Mouse (Mus musculus) C2C12 (cell line): ENCODE results near the gene Ly6g6d. TPM values are rescaled to one million over a fixed set of nuclear protein-coding genes. Genes with fewer than 3 reads are reported as not detected.

Experiments
- H3K27me3 ChIP-seq: one replicate; pipeline ENCODE4 v1.6.1; 2011; ENCODE audit not compliant: control insufficient read depth, insufficient read depth, insufficient read length
- H3K36me3 ChIP-seq: one replicate; pipeline ENCODE4 v1.6.1; 2011; ENCODE audit not compliant: control insufficient read depth, insufficient read depth
- H3K4me3 ChIP-seq: one replicate; pipeline ENCODE4 v1.5.1; 2011; ENCODE audit warnings: mild to moderate bottlenecking, control low read depth; ENCODE audit not compliant: poor library complexity, insufficient read depth, severe bottlenecking
- H3K79me2 ChIP-seq: one replicate; pipeline ENCODE4 v1.6.1; 2011; ENCODE audit not compliant: control insufficient read depth, insufficient read depth
- H3K79me3 ChIP-seq: one replicate; pipeline ENCODE4 v1.6.1; 2011; ENCODE audit warnings: low read depth, control low read depth
- H3ac ChIP-seq: one replicate; pipeline ENCODE3; 2011; ENCODE audit warnings: low read depth; ENCODE audit not compliant: control insufficient read depth, insufficient read length
- CEBPB ChIP-seq: IDR thresholded peaks from one replicate; pipeline ENCODE4 v1.6.1; 2011; ENCODE audit warnings: low read depth, mild to moderate bottlenecking, control low read depth, moderate library complexity
- CTCF ChIP-seq: IDR thresholded peaks from one replicate; pipeline ENCODE4 v1.5.1; 2011; ENCODE audit not compliant: control insufficient read depth, insufficient read depth, insufficient read length
- FOSL1 ChIP-seq: IDR thresholded peaks from one replicate; pipeline ENCODE4 v1.8.0; 2011; ENCODE audit warnings: mild to moderate bottlenecking, low read length; ENCODE audit not compliant: poor library complexity, insufficient read depth, severe bottlenecking
- MAX ChIP-seq: IDR thresholded peaks from one replicate; pipeline ENCODE4 v1.6.1; 2011; ENCODE audit warnings: mild to moderate bottlenecking, control low read depth
- MYOD1 ChIP-seq: IDR thresholded peaks from one replicate; pipeline ENCODE4 v1.6.1; 2011; ENCODE audit warnings: low read depth; ENCODE audit not compliant: control insufficient read depth, insufficient read length
- MYOG ChIP-seq: IDR thresholded peaks from one replicate; pipeline ENCODE4 v1.6.1; 2011; ENCODE audit not compliant: control insufficient read depth, insufficient read length; ENCODE audit errors: extremely low read depth
- USF1 ChIP-seq: IDR thresholded peaks from one replicate; pipeline ENCODE4 v1.6.1; 2011; ENCODE audit warnings: low read depth, mild to moderate bottlenecking, control low read depth, moderate library complexity
- polyA plus RNA-seq: library from polyadenylated mRNA; unstranded; fragments of >200 nt; fragmentation: generic; extraction: Trizol; gene quantifications from one replicate; pipeline ENCODE4 v1.2.1, GENCODE M21; 2012; ENCODE audit warnings: missing spikeins

Gene Ly6g6d
- polyA plus RNA-seq, 1 experiment, result not detected

GRCm38 (mm10) chr17:35068213-35068914, 9.5 kb downstream of the Ly6g6d start:
- Histone ChIP-seq H3K36me3 (no peaks in the 10 kb centered on the region), H3K79me2 (no peaks in the 10 kb centered on the region), H3K79me3 (no peaks in the 10 kb centered on the region), H3K27me3 (peaks cover 3% of the 10 kb centered on the region), H3K4me3 (no peak overlapping the region), H3ac (no peak overlapping the region)
- TF ChIP-seq MAX, result no peak
- no peak for TF ChIP-seq MYOD1
- no peak for TF ChIP-seq MYOG

- TF ChIP-seq MAX, result no peak
- TF ChIP-seq FOSL1, result no peak
- TF ChIP-seq MYOD1, result no peak
- no peak for TF ChIP-seq CTCF
- no peak for TF ChIP-seq MYOG
- TF ChIP-seq CEBPB, result no peak
- no peak for TF ChIP-seq USF1
- H3K4me3 ChIP-seq, result no peak within 1 kb of the TSS
Measured at GRCm38 (mm10) chr17:35066084-35066483, 11.8 kb downstream of the Ly6g6d start, which contains the start of gene Mpig6b. Mpig6b (minus strand) TSS chr17:35066184.

DNA sequence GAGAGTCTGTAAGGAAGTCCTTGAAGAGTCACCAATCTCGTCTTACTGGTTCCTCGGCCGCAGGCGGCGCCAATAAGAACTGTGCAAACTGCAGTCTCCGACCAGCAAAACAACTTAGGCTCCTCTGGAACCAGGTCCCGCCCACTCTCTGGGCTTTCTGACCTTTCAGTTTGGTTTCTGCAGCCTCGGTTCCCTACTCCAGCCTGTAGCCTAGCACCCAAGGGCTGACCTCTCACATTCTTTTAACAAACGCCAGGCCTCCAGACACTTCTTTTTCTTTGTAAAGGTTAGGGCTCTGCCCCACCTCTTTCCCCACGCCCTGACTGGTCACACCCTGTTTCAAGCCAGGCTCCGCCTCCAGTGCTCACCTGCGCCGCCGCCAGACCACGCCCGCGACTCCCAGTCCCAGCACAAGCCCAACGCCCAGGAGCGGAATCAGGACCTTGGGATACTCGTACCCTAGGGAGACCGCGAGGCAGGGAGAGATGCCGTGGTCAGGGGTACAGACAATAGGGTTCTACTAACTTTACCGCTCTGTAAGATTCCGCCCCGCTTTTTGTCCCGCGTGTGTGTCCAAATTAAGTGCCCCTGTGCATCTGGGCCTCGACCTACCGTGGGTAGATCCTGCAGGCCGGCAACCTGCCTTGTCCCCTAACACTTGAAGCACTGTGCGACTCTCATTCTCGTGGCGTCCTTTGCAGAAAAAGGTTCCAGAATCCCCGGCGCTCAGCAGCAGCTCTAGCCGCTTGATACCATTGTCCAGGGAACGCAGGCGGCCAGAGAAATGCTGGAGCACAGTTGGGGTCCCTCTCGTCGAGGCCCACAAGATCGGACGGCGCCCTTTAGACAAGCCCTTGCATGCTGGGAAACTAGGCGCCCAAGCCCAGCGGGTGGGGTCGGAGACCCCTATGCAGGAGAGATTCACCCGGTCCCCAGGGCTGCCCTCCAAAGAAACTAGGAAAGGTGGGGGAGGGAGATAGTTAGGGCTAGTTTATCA, 12.6 kb downstream of the Ly6g6d start, which contains the start of gene Ly6g6c:
Gene Ly6g6c, plus strand, starts transcription at position 438 of the 997 bp plus-strand sequence.
- no peaks in the 10 kb centered on the region for H3K79me2 ChIP-seq
- H3K36me3 ChIP-seq, result peaks cover 16% of the 10 kb centered on the region
- no peaks in the 10 kb centered on the region for H3K27me3 ChIP-seq
- TF ChIP-seq CEBPB (no peak), MAX (no peak), USF1 (no peak), FOSL1 (no peak), CTCF (no peak), MYOD1 (no peak), MYOG (no peak)
- H3ac ChIP-seq, result no peak within 1 kb of the TSS
- H3K79me3 ChIP-seq, result no peaks in the 10 kb centered on the region
- H3K4me3 ChIP-seq, result no peak within 1 kb of the TSS

More at GRCm38 (mm10) chr17:35066084-35066483, 11.8 kb downstream of the Ly6g6d start, which contains the start of gene Mpig6b:
- Histone ChIP-seq H3K79me3 (no peaks in the 10 kb centered on the region), H3K79me2 (no peaks in the 10 kb centered on the region), H3K36me3 (peaks cover 7% of the 10 kb centered on the region), H3ac (no peak within 1 kb of the TSS), H3K27me3 (peaks cover 3% of the 10 kb centered on the region)

DNA sequence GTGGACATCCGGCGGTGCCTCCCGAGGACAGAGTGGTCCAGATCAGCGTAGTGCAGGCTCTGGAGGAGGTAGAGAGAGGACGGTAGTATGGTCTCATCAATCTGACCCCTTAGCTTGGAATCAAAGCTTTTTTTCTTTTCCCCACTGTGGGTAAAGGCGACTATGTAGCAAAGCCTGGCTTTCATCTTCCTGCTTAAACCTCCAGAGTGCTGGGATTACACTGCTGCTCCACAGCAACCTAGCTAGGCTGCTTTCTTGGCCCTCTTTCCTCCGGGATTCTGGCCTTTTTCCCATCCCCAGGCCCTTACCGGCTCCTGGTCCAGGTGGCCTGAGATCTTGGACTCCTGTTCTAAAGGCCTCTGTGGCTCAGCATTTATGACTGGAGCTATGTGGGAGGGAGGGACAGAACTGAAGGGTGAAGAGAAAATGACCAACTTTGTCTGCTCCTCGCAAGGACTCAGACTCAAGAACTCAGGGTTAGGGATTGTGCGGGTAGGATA, 13.4 kb downstream of the Ly6g6d start:
- no peaks in the 10 kb centered on the region for H3K79me3 ChIP-seq
- no peak overlapping the region for H3K4me3 ChIP-seq
- H3K36me3 ChIP-seq, result peaks cover 17% of the 10 kb centered on the region
- H3ac ChIP-seq, result no peak overlapping the region
- TF ChIP-seq MYOG (no peak), MYOD1 (no peak), FOSL1 (no peak), USF1 (no peak), CTCF (no peak), CEBPB (no peak), MAX (no peak)
- no peaks in the 10 kb centered on the region for H3K27me3 ChIP-seq
- no peaks in the 10 kb centered on the region for H3K79me2 ChIP-seq

DNA sequence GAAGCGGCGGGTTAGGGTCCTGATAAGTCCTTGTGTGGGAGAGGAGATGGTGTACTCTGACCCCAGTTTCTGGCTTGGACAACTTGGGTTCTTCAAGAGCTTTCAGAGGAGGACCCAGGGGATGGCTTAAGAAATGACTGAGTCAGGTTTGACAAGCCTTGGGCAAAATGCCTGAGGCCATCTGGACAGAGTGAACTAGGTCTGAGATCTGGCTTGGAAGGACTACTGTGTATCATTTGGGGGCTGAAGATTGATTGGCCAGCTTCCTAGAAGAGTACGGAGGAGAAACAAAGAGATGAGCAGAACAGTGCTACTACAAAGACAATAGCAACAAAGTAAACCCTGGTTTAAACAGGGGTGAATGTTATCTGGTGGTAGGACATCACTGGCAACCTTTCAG, 14.4 kb downstream of the Ly6g6d start:
- Histone ChIP-seq H3ac (no peak overlapping the region), H3K36me3 (peaks cover 20% of the 10 kb centered on the region), H3K79me3 (no peaks in the 10 kb centered on the region), H3K79me2 (no peaks in the 10 kb centered on the region), H3K27me3 (no peaks in the 10 kb centered on the region), H3K4me3 (no peak overlapping the region)
- TF ChIP-seq MYOG, result no peak
- no peak for TF ChIP-seq CEBPB
